ENCODE assay signal across 47 mouse cellular contexts in the genomic region with DNA sequence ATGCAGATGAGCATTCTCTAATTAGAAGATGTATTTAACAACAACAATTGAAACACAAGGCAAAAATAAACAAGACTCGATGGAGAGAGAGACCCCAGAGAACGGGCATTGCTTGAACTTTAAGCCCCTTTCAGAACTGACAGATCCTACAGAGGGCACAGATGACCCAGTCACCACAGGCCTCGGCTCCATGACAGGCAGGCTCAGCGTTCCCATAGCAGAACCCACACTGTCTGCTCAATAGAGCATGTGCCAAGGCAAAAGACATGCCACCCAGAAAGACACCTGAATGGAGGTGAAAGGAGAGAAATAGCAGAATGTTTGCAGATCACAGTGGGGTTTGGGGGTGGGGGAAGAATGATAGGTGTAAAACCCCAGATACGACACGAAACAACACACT. TPM values are rescaled to one million over a fixed set of nuclear protein-coding genes. Genes with fewer than 3 reads are reported as not detected.
"Had no signal": no experiment of that assay in that cellular context is flagged by ENCODE, and none has a peak within 500 bp of the region (broad histone marks: within the 10 kb centered on the region; RNA-seq: fewer than 3 reads in every experiment).

No protein-coding gene starts in this region.

- H3K4me3 ChIP-seq: limb, embryonic 10.5 days; limb, embryonic 12.5 days; limb, embryonic 13.5 days; limb, embryonic 15.5 days; liver, embryonic 12.5 days; liver, embryonic 13.5 days; liver, embryonic 15.5 days; lung, embryonic 15.5 days; megakaryocyte, embryonic 14.5 days; midbrain, embryonic 10.5 days; midbrain, embryonic 12.5 days; midbrain, embryonic 13.5 days; midbrain, embryonic 15.5 days; myocyte; neural tube, embryonic 12.5 days; neural tube, embryonic 13.5 days had no signal

- H3K4me1 ChIP-seq: limb, embryonic 10.5 days; limb, embryonic 12.5 days; limb, embryonic 13.5 days; limb, embryonic 15.5 days; liver, embryonic 12.5 days; liver, embryonic 13.5 days; liver, embryonic 15.5 days; lung, embryonic 15.5 days; midbrain, embryonic 10.5 days; midbrain, embryonic 12.5 days; midbrain, embryonic 13.5 days; midbrain, embryonic 15.5 days; neural tube, embryonic 12.5 days; neural tube, embryonic 13.5 days had no signal

- H3K27me3 ChIP-seq: limb, embryonic 12.5 days; limb, embryonic 13.5 days; limb, embryonic 15.5 days; liver, embryonic 12.5 days; liver, embryonic 13.5 days; liver, embryonic 15.5 days; lung, embryonic 15.5 days; megakaryocyte, embryonic 14.5 days; midbrain, embryonic 12.5 days; midbrain, embryonic 13.5 days; midbrain, embryonic 15.5 days; neural tube, embryonic 12.5 days; neural tube, embryonic 13.5 days had no signal

- H3K27ac ChIP-seq: limb, embryonic 10.5 days; limb, embryonic 12.5 days; limb, embryonic 13.5 days; limb, embryonic 15.5 days; liver, embryonic 12.5 days; liver, embryonic 13.5 days; liver, embryonic 14.5 days; liver, embryonic 15.5 days; lung, embryonic 15.5 days; macrophage; midbrain, embryonic 10.5 days; midbrain, embryonic 12.5 days; midbrain, embryonic 13.5 days; midbrain, embryonic 15.5 days; neural tube, embryonic 12.5 days; neural tube, embryonic 13.5 days had no signal

- DNase-seq: left cerebral cortex, postnatal 4 days; liver; liver, embryonic 13.5 days; liver, postnatal 0 days; lung, adult 18-20 months; lung, adult 2 months; lung, embryonic 14.5 days; lung, postnatal 10 days; lung, postnatal 14 days; lung, postnatal 36 days; lung, postnatal 4 days; midbrain, embryonic 14.5 days had no signal

RNA-seq across cellular contexts. Expression of gene Olfr1416, which starts 26.5 kb away (rescaled TPM):
- total RNA-seq: left cerebral cortex, postnatal 14 days; left cerebral cortex, postnatal 25 days; left cerebral cortex, postnatal 36 days; left cerebral cortex, postnatal 4 days; liver, adult 2 months; megakaryocyte progenitor cell, adult 5-6 weeks; megakaryocyte, adult 5-6 weeks; megakaryocyte-erythroid progenitor cell, adult 5-6 weeks; midbrain, postnatal 0 days; monocyte, adult 5-6 weeks had no signal
- polyA plus RNA-seq: limb, embryonic 10.5 days; limb, embryonic 11.5 days; limb, embryonic 12.5 days; limb, embryonic 13.5 days; limb, embryonic 14.5 days; limb, embryonic 15.5 days; liver, adult 2 months; liver, embryonic 11.5 days; liver, embryonic 12.5 days; liver, embryonic 13.5 days; liver, embryonic 14.5 days; liver, embryonic 15.5 days; liver, embryonic 16.5 days; liver, postnatal 0 days; lung, adult 2 months; lung, embryonic 14.5 days; lung, embryonic 15.5 days; lung, embryonic 16.5 days; lung, postnatal 0 days; macrophage; midbrain, embryonic 10.5 days; midbrain, embryonic 11.5 days; midbrain, embryonic 12.5 days; midbrain, embryonic 13.5 days; midbrain, embryonic 14.5 days; midbrain, embryonic 15.5 days; midbrain, embryonic 16.5 days; midbrain, postnatal 0 days; myocyte; neural tube, embryonic 11.5 days; neural tube, embryonic 12.5 days; neural tube, embryonic 13.5 days had no signal

RNA-seq across cellular contexts. Expression of gene Olfr1415, which starts 37.5 kb away (rescaled TPM):
- total RNA-seq: left cerebral cortex, postnatal 14 days; left cerebral cortex, postnatal 25 days; left cerebral cortex, postnatal 36 days; left cerebral cortex, postnatal 4 days; liver, adult 2 months; megakaryocyte progenitor cell, adult 5-6 weeks; megakaryocyte, adult 5-6 weeks; megakaryocyte-erythroid progenitor cell, adult 5-6 weeks; midbrain, postnatal 0 days; monocyte, adult 5-6 weeks had no signal
- polyA plus RNA-seq: limb, embryonic 10.5 days; limb, embryonic 11.5 days; limb, embryonic 12.5 days; limb, embryonic 13.5 days; limb, embryonic 14.5 days; limb, embryonic 15.5 days; liver, adult 2 months; liver, embryonic 11.5 days; liver, embryonic 12.5 days; liver, embryonic 13.5 days; liver, embryonic 14.5 days; liver, embryonic 15.5 days; liver, embryonic 16.5 days; liver, postnatal 0 days; lung, adult 2 months; lung, embryonic 14.5 days; lung, embryonic 15.5 days; lung, embryonic 16.5 days; lung, postnatal 0 days; macrophage; midbrain, embryonic 10.5 days; midbrain, embryonic 11.5 days; midbrain, embryonic 12.5 days; midbrain, embryonic 13.5 days; midbrain, embryonic 14.5 days; midbrain, embryonic 15.5 days; midbrain, embryonic 16.5 days; midbrain, postnatal 0 days; myocyte; neural tube, embryonic 11.5 days; neural tube, embryonic 12.5 days; neural tube, embryonic 13.5 days had no signal
